Mouse (Mus musculus) embryonic facial prominence, embryonic 15.5 days (tissue): ENCODE measurements around the gene Kng1. TPM values are rescaled to one million over a fixed set of nuclear protein-coding genes. Genes with fewer than 3 reads are reported as not detected.
"Not testable (repeated sequence)": the region's sequence is repeated elsewhere in the genome, so short reads cannot be mapped to it uniquely, and the experiment has no call there.

Experiments used
- ATAC-seq: fragments of 200-750 bp; cut with Nextera tagmentation; 2 replicates; pipeline ENCODE4 v1.8.0; 2017; ENCODE audit warnings: low read depth, moderate TSS enrichment; ENCODE audit not compliant: insufficient number of reproducible peaks, low FRiP score, low TSS enrichment
- H3K27ac ChIP-seq: fragments of 300-500 bp; sonication (generic); replicated peaks from 2 replicates; pipeline ENCODE4 v1.5.1; 2015; ENCODE audit warnings: mild to moderate bottlenecking, inconsistent platforms
- H3K27me3 ChIP-seq: fragments of 300-500 bp; sonication (generic); 2 replicates; pipeline ENCODE4 v1.6.1; 2015; ENCODE audit warnings: inconsistent platforms
- H3K36me3 ChIP-seq: fragments of 300-500 bp; sonication (generic); 2 replicates; pipeline ENCODE4 v1.6.1; 2015; ENCODE audit warnings: mild to moderate bottlenecking, inconsistent platforms
- H3K4me1 ChIP-seq: fragments of 300-500 bp; sonication (generic); 2 replicates; pipeline ENCODE4 v1.6.1; 2015; ENCODE audit warnings: inconsistent platforms
- H3K4me2 ChIP-seq: fragments of 300-500 bp; sonication (generic); replicated peaks from 2 replicates; pipeline ENCODE4 v1.6.1; 2015; ENCODE audit warnings: mild to moderate bottlenecking, inconsistent platforms
- H3K4me3 ChIP-seq: fragments of 300-500 bp; sonication (generic); replicated peaks from 2 replicates; pipeline ENCODE4 v1.5.1; 2015; ENCODE audit warnings: mild to moderate bottlenecking, inconsistent platforms
- H3K9ac ChIP-seq: fragments of 300-500 bp; sonication (generic); 2 replicates; pipeline ENCODE4 v1.6.1; 2015; ENCODE audit warnings: inconsistent platforms
- H3K9me3 ChIP-seq: fragments of 300-500 bp; sonication (generic); replicated peaks from 2 replicates; pipeline ENCODE4 v1.6.1; 2016; ENCODE audit warnings: inconsistent platforms
- WGBS: fragments of 180-500 bp; shearing (Covaris S2); methylation state at CpG from one replicate; pipeline ENCODE4 v1.1.7; 2015; 5-methylcytosine and 5-hydroxymethylcytosine counted together
- polyA plus RNA-seq: library from polyadenylated mRNA; unstranded; fragments of >200 nt; fragmentation: Nextera tagmentation; extraction: Ambion mirVana; gene quantifications from 2 replicates; pipeline ENCODE4 v1.2.1, GENCODE M21; 2015

Kng1 gene
- 0.08 and 0.17 TPM in 2 replicates for polyA plus RNA-seq

DNA sequence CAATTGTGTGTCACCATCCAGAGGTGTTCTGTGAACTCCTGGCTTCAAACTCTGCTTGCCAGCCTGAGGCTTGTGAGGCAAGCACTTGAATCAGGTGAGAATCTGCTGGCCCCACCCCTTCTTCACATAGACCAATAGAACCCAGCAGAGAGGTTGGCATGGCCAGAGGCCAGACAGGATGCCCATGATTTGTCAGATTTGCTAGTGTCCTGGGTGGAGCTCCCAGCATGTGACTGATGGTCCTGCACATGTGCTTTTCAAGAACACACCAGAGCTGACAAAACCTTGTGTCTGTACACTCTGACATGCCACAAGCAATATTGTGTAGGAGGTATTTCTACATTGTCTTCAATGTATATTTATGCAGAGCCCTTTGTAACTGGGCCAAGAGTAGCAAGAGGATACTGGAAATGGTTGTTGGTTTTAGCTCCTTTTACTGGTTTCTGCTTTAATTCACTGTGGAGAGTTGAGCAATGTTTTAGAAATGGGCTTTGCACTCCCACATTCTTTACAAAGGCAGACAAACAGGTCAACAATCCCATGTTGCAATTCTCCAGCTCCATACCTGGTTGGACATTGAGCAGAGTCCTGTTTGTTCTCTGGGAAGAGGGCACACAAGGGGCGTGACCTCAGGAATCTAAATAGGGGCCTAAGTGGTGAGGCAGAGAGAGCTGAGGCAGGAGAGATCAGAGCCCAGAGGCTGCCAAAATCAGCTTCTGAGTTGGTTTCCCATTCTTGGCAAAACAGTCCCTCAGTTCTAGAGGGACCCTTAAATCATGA is at the start of gene Kng1:
Gene Kng1, plus strand, starts transcription at position 198 of the 780 bp plus-strand sequence.
- ATAC-seq, H3K4me2 ChIP-seq, H3K4me3 ChIP-seq, H3K9ac ChIP-seq, H3K4me1 ChIP-seq, H3K36me3 ChIP-seq, H3K9me3 ChIP-seq, H3K27me3 ChIP-seq, H3K27ac ChIP-seq: not testable (repeated sequence)
- 91% methylated on average over 1 of the region's 1 CpGs for WGBS

DNA sequence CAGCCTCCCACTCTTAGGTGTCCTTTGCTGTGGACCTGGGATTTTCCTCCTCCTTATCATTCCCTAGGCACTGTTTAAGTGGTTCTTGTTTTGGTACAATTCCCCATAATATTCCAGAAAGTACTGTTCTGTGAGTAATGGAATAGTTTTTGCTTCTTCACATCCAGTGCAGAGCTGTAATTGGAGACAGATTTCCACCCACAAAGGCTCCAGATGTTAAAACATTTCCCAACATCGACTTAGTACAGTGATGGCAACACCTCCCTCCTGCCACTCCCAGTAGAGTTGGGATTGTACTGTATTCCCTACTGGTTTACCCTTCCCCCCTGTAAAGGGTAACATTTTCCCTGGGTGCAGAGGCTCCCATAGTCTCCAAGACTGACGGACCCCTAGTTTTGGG is 43.9 kb upstream of the Kng1 start:
- H3K9ac ChIP-seq, H3K27ac ChIP-seq, H3K9me3 ChIP-seq, H3K36me3 ChIP-seq, H3K4me1 ChIP-seq, H3K27me3 ChIP-seq, H3K4me3 ChIP-seq, H3K4me2 ChIP-seq, ATAC-seq: not testable (repeated sequence)
- 59% methylated on average over 2 of the region's 2 CpGs for WGBS

DNA sequence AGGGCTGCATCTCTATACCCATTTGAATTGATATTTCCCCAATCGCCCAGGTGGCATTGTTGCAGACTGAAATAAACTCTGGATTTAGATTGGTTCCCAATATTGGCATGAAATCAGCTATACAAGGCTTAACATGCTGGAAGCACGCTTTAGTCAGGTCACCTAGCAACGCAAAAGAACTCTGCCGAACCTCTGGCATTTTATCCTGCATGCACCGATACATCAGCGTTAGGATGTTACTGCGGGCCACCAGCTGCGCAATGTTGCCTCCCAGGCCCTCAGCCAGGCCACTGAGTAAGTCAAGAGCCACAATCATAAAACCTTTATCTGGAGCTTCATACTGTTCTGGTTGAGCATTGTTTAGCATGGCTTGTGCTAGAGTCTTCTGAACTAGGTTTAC is 43.0 kb upstream of the Kng1 start:
- H3K36me3 ChIP-seq, H3K9me3 ChIP-seq, H3K9ac ChIP-seq, H3K4me2 ChIP-seq, H3K27ac ChIP-seq, H3K4me1 ChIP-seq, H3K4me3 ChIP-seq, ATAC-seq, H3K27me3 ChIP-seq: not testable (repeated sequence)
- WGBS, result 77% methylated on average over 8 of the region's 8 CpGs

DNA sequence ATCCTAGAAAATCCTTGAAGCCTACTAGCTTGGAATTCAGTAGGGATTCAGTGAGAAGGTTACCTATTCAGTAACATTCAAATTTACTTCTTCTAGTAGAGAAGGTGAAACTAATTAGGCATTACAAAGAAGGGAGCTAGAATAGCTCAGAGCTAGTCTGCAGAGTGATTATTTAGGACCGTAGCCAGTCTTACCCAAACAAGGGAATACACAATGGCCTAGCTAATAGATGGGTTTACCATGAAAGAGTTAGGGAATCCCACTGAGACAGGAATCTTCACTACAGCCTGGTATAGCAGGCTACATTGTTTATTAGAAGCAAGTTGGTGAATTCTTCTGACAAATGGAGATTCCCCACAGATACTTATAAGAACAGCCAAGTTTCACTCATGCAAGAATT is 37.1 kb upstream of the Kng1 start:
- H3K9me3 ChIP-seq, H3K27ac ChIP-seq, H3K4me1 ChIP-seq, H3K36me3 ChIP-seq, H3K4me2 ChIP-seq, H3K9ac ChIP-seq, H3K4me3 ChIP-seq, ATAC-seq, H3K27me3 ChIP-seq: not testable (repeated sequence)
- WGBS, result 39% methylated on average over 1 of the region's 1 CpGs

DNA sequence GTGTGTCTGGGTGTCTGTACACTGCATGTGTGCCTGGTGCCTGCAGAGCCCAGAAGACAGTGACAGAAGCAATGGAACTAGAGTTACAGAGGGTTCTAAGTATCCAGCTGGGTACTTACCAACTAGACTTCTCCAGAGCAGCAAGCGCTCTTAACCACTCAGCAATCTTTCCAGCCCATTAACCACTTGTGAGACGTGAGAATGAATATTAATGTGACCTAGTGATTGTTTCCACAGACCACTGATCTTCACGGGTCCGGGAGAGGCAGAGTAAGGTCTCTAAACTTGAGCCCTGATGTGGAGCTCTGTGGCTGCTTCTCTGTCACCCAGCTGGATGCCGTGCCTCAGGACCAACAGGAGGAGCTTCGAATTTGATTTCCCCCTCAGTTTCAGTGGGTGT is 32.6 kb upstream of the Kng1 start:
- Histone ChIP-seq H3K9ac (no peak overlapping the region), H3K4me1 (no peaks in the 10 kb centered on the region), H3K4me3 (no peak overlapping the region), H3K9me3 (no peaks in the 10 kb centered on the region), H3K27ac (no peak overlapping the region), H3K36me3 (no peaks in the 10 kb centered on the region), H3K27me3 (no peaks in the 10 kb centered on the region), H3K4me2 (no peak overlapping the region)
- WGBS, result 63% methylated on average over 6 of the region's 6 CpGs
- ATAC-seq, result no peak

DNA sequence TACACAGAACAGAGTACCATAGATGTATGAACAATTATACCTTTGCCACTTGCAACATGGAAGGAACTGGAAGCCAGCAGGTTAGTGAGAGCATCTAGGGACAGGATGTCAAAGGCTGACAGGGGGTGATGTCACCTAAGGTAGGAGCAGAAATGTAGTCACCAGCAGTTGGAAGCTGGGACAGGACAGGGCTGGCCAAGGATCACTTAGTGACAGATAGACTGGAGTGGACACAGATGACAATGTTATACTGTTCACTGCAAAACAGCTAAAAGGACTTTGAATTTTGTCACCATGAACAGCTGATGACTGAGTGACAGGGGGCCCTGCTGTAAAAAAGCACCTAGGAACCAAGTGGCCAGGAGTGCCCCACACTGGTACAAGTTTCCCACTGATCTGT is 31.1 kb upstream of the Kng1 start:
- Histone ChIP-seq H3K4me1 (no peaks in the 10 kb centered on the region), H3K27ac (no peak overlapping the region), H3K9me3 (no peaks in the 10 kb centered on the region), H3K4me2 (no peak overlapping the region), H3K36me3 (no peaks in the 10 kb centered on the region), H3K27me3 (no peaks in the 10 kb centered on the region), H3K9ac (no peak overlapping the region), H3K4me3 (no peak overlapping the region)
- ATAC-seq, result no peak

DNA sequence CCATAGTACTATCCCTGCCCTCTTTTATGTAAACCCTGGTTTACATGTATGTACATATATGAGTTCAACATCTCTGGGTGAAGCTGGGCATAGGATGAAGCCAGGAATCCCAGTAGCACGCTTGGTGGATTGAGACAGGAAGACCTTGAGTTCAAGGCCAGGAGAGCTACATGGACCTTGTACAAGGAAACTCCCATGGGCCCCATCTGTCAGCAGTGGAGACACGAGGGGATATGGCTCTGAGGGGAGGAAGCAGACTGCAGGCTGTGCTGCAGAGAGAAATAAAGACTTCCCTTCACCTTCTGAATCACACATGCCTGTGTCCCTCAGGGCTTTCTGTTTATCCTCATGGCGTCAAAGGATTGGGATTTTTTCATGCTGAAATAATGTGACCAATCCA is 30.3 kb upstream of the Kng1 start:
- H3K4me2 ChIP-seq, H3K9ac ChIP-seq, H3K4me1 ChIP-seq, H3K36me3 ChIP-seq, H3K9me3 ChIP-seq, H3K4me3 ChIP-seq, ATAC-seq, H3K27ac ChIP-seq, H3K27me3 ChIP-seq: not testable (repeated sequence)
- 34% methylated on average over 3 of the region's 3 CpGs for WGBS

DNA sequence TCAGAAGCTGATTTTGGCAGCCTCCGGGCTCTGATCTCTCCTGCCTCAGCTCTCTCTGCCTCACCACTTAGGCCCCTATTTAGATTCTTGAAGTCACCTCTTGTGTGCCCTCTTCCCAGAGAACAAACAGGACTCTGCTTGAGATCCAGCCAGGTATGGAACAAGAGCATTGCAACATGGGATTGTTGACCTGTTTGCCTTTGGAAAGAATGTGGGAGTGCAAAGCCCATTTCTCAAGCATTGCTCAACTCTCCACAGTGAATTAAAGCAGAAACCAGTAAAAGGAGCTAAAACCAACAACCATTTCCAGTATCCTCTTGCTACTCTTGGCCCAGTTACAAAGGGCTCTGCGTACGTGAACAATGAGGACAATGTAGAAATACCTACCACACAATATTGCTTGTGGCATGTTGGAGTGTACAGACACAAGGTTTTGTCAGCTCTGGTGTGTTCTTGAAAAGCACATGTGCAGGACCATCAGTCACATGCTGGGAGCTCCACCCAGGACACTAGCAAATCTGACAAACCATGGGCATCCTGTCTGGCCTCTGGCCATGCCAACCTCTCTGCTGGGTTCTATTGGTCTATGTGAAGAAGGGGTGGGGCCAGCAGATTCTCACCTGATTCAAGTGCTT is 28.6 kb upstream of the Kng1 start, which contains the start of gene Kng2:
Gene Kng2, minus strand, starts transcription at position 517 of the 635 bp plus-strand sequence.
- not testable (repeated sequence) for H3K4me3 ChIP-seq, H3K4me2 ChIP-seq, ATAC-seq, H3K36me3 ChIP-seq, H3K9ac ChIP-seq, H3K9me3 ChIP-seq, H3K27ac ChIP-seq, H3K4me1 ChIP-seq, H3K27me3 ChIP-seq
- WGBS, result 90% methylated on average over 3 of the region's 3 CpGs

DNA sequence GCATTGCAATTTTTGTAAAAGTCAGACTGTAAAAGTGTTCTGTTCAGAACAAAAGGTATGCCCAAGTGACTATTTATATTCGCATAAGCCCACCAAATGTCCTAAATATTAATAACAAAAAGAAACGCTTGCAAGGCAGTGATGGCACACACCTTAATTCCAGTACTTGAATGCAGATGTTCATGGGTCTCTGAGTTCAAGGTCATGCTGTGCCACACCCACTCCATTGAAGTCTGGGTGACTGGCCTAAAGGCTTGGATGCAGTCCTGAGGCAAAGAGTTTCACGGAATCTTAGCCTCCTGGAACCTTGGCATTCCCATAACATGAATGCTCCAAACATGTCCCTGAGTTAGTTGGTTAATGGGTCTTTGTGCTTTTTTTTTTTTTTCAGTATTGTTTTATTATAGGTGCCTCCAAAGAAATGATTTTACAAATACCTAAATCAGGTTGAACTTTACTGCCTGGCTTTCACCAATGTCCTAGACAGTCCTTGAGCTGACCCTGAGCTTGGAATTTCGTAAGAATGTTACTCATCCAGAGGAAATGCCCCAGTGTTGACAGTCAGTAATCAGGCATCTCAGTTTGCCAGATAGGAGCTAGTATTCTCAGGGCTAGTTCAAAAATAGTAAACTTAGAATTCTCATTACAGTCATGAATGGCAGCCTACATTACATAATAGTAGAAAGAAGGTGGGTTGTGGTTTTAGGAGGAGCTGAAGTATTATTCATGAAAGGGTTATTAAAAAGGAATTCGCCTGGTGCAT is 26.8 kb upstream of the Kng1 start:
- Histone ChIP-seq H3K27ac (no peak overlapping the region), H3K36me3 (no peaks in the 10 kb centered on the region), H3K9me3 (no peaks in the 10 kb centered on the region), H3K4me3 (no peak overlapping the region), H3K27me3 (no peaks in the 10 kb centered on the region), H3K4me1 (no peaks in the 10 kb centered on the region), H3K9ac (no peak overlapping the region), H3K4me2 (no peak overlapping the region)
- ATAC-seq, result no peak
- 74% methylated on average over 5 of the region's 5 CpGs for WGBS

DNA sequence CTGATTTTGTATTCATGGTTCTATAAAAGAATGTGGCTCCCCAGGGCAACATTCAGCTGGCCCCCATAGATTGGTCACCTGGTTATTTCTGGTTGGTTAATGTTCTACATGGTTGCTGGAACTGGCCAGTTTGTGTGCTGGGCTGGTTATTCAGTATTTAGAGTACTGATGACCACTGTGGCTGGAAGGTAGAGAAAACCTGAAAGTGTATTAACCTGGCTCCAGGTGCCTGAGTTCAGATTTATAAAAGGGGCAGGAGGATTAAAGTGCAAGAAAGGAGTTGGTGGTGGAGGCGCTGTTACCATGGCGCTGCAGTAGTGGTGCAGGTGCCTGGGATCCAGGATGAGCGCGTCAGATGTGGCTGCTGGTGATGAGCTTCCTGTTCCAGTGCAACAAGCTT is 24.0 kb upstream of the Kng1 start:
- H3K27ac ChIP-seq, result no peak overlapping the region
- no peaks in the 10 kb centered on the region for H3K27me3 ChIP-seq
- no peak overlapping the region for H3K9ac ChIP-seq
- no peaks in the 10 kb centered on the region for H3K4me1 ChIP-seq
- no peak for ATAC-seq
- H3K4me3 ChIP-seq, result no peak overlapping the region
- H3K9me3 ChIP-seq, result no peaks in the 10 kb centered on the region
- H3K36me3 ChIP-seq, result no peaks in the 10 kb centered on the region
- no peak overlapping the region for H3K4me2 ChIP-seq
- 90% methylated on average over 4 of the region's 4 CpGs for WGBS

DNA sequence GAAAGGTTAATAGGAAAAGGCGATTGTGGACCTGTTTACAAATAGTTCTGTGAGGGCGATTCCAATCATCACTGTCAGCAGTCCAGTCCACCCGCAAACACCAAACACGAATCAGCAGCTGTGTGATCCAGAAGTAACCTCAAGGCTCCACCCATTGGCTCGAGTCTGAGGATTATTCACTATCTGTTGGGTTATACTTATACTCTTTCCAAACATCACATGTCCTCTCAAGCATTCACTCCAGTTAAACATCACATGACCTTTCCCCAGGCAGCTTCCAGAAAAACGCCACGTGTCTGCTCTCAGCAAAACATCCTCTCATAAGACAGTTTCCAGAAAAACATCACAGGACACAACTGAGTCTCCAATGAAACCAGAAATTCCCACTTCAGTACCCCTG is 19.9 kb upstream of the Kng1 start:
- no peaks in the 10 kb centered on the region for H3K36me3 ChIP-seq
- no peaks in the 10 kb centered on the region for H3K9me3 ChIP-seq
- ATAC-seq, result no peak
- H3K9ac ChIP-seq, result no peak overlapping the region
- H3K4me3 ChIP-seq, result no peak overlapping the region
- no peak overlapping the region for H3K27ac ChIP-seq
- no peaks in the 10 kb centered on the region for H3K4me1 ChIP-seq
- H3K27me3 ChIP-seq, result no peaks in the 10 kb centered on the region
- 67% methylated on average over 7 of the region's 7 CpGs for WGBS
- H3K4me2 ChIP-seq, result no peak overlapping the region
